Mouse (Mus musculus) olfactory bulb, adult 2 months (tissue): ENCODE measurements around the gene Pdia6.

Experiments
- CTCF ChIP-seq: fragments of 200-500 bp; IDR thresholded peaks from 2 replicates; pipeline ENCODE4 v1.5.1; 2012; ENCODE audit warnings: low read depth, mild to moderate bottlenecking, low read length, moderate library complexity; ENCODE audit not compliant: insufficient read depth
- POLR2A ChIP-seq: fragments of 200-500 bp; IDR thresholded peaks from 2 replicates; pipeline ENCODE4 v1.6.1; 2012; ENCODE audit warnings: mild to moderate bottlenecking, low read depth, low read length, moderate library complexity; ENCODE audit not compliant: insufficient read depth

DNA sequence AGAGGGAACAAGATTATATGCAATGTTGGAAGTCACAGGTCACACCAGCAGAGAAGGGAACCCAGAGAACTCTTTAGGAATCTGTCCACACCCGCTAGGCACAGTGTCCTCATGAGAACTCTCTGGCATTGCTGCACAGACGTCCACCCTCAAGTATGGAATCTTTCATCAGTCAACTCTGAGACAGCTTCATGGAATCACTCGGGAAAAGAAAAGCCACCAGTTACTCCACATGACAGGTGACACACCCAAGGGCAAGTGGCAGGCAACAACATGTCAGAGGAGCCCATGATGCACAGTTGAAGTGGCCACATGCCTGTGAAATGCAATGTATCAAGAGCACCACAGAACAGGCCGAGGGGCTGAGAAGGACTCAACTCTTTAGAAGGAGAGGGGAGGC, 51.6 kb downstream of the Pdia6 start:
- TF ChIP-seq CTCF (no peak), POLR2A (no peak)
